Comparison of ENCODE assay signal across 9 mouse cellular contexts in the genomic region with DNA sequence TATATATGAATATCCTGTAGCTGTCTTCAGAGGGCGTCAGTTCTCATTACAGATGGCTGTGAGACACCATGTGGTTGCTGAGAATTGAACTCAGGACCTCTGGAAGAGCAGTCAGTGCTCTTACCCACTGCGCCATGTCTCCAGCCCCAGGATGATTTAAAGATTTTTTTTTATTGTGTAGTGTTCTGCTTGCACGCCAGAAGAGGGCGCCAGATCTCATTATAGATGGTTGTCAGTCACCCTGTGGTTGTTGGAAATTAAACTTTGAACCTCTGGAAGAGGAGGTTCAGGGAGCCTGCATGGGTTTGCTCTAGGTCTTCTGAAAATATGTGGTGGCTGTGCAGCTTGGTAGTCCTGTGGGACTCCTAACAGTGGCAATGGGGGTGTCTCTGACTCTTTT. TPM values are rescaled to one million over a fixed set of nuclear protein-coding genes. Genes with fewer than 3 reads are reported as not detected.
DNase-seq lines count a peak whose midpoint lies in the region; ATAC-seq and TF ChIP-seq lines count a peak whose summit lies in the region.
"Had no signal": no experiment of that assay in that cellular context is flagged by ENCODE, and none has a peak within 500 bp of the region (broad histone marks: within the 10 kb centered on the region; RNA-seq: fewer than 3 reads in every experiment).

No protein-coding gene starts in this region.

- peak; percentile 67 for TF ChIP-seq CTCF in stomach, postnatal 0 days (IDR thresholded peaks at IDR 0.05; ENCODE audit: low read depth)

- ATAC-seq in intestine, embryonic 15.5 days: peak; percentile 29; the same call in 1 of the 2 replicates
- no peak for ATAC-seq in intestine, embryonic 16.5 days
- ATAC-seq in erythroid progenitor cell, adult 5-6 weeks (replicated peaks; ENCODE audit: low FRiP score, poor library complexity, severe bottlenecking): peak; percentile 59
- ATAC-seq in stomach, postnatal 0 days (ENCODE audit: low FRiP score, low TSS enrichment): no peak

- no peak overlapping the region for H3K9ac ChIP-seq in intestine, embryonic 15.5 days
- H3K9ac ChIP-seq in intestine, embryonic 16.5 days (ENCODE audit: low read depth, low read length): no peak overlapping the region
- no peak overlapping the region for H3K9ac ChIP-seq in stomach, postnatal 0 days (ENCODE audit: low read length)

- no peaks in the 10 kb centered on the region for H3K9me3 ChIP-seq in intestine, embryonic 15.5 days
- no peaks in the 10 kb centered on the region for H3K9me3 ChIP-seq in intestine, embryonic 16.5 days (ENCODE audit: control insufficient read depth, low read length)
- no peaks in the 10 kb centered on the region for H3K9me3 ChIP-seq in stomach, postnatal 0 days (ENCODE audit: control insufficient read depth, low read length)

- H3K27me3 ChIP-seq in intestine, embryonic 15.5 days (replicated peaks): no peaks in the 10 kb centered on the region
- no peaks in the 10 kb centered on the region for H3K27me3 ChIP-seq in intestine, embryonic 16.5 days (replicated peaks; ENCODE audit: control insufficient read depth, insufficient read depth, low read length)
- no peaks in the 10 kb centered on the region for H3K27me3 ChIP-seq in stomach, postnatal 0 days (ENCODE audit: control insufficient read depth, insufficient read depth, low read length)

- no peak overlapping the region for H3K4me2 ChIP-seq in intestine, embryonic 15.5 days (replicated peaks)
- no peak overlapping the region for H3K4me2 ChIP-seq in intestine, embryonic 16.5 days (ENCODE audit: low read depth, low read length)
- no peak overlapping the region for H3K4me2 ChIP-seq in stomach, postnatal 0 days (replicated peaks; ENCODE audit: low read depth)

- no peak overlapping the region for H3K4me3 ChIP-seq in intestine, embryonic 15.5 days (replicated peaks)
- H3K4me3 ChIP-seq in intestine, embryonic 16.5 days (ENCODE audit: low read length): no peak overlapping the region
- no peak overlapping the region for H3K4me3 ChIP-seq in stomach, postnatal 0 days (ENCODE audit: low read depth, low read length)

- DNase-seq in CD8-positive naive resting alpha-beta T cell, adult 2 months (ENCODE audit: low read depth in 2 of 2, low spot score in 2 of 2): peak; percentile 52 to 69
- peak; percentile 65 for DNase-seq in adipocyte (ENCODE audit: low spot score)
- DNase-seq in lung, postnatal 10 days: peak; percentile 44
- DNase-seq in stomach, postnatal 0 days (ENCODE audit: low spot score): peak; percentile 66
- no peak for DNase-seq in layer of hippocampus, postnatal 14 days (ENCODE audit: low spot score in 2 of 2)

- H3K4me1 ChIP-seq in intestine, embryonic 15.5 days (replicated peaks): no peaks in the 10 kb centered on the region
- peaks cover 4% of the 10 kb centered on the region; the same call in 1 of the 2 replicates for H3K4me1 ChIP-seq in intestine, embryonic 16.5 days (ENCODE audit: control insufficient read depth, insufficient read depth, low read length)
- H3K4me1 ChIP-seq in stomach, postnatal 0 days (replicated peaks; ENCODE audit: control insufficient read depth, insufficient read depth): no peaks in the 10 kb centered on the region

- no peaks in the 10 kb centered on the region for H3K36me3 ChIP-seq in intestine, embryonic 15.5 days
- H3K36me3 ChIP-seq in intestine, embryonic 16.5 days (ENCODE audit: control insufficient read depth, insufficient read depth, low read length): no peaks in the 10 kb centered on the region
- H3K36me3 ChIP-seq in stomach, postnatal 0 days (ENCODE audit: control insufficient read depth, insufficient read depth, low read length): no peaks in the 10 kb centered on the region

- no peak overlapping the region for H3K27ac ChIP-seq in intestine, embryonic 15.5 days
- H3K27ac ChIP-seq in intestine, embryonic 16.5 days (ENCODE audit: low read length): no peak overlapping the region
- H3K27ac ChIP-seq in stomach, postnatal 0 days (replicated peaks): no peak overlapping the region
- H3K27ac ChIP-seq: macrophage had no signal

- 38% methylated on average over 4 of the region's 4 CpGs for WGBS in intestine, embryonic 15.5 days
- WGBS in intestine, embryonic 16.5 days: 39% methylated on average over 4 of the region's 4 CpGs
- WGBS in stomach, postnatal 0 days: 38% methylated on average over 4 of the region's 4 CpGs

- TF ChIP-seq EP300 in stomach, postnatal 0 days (optimal IDR thresholded peaks at IDR 0.05): no peak

RNA-seq across cellular contexts. Expression of a gene that starts 5.4 kb away (rescaled TPM):
- polyA plus RNA-seq in intestine, embryonic 15.5 days (2015; fragmentation: Nextera tagmentation; extraction: Ambion mirVana): 834 and 874 TPM in 2 replicates
- polyA plus RNA-seq in intestine, embryonic 16.5 days (2015; fragmentation: Nextera tagmentation; extraction: Ambion mirVana): 889 and 911 TPM in 2 replicates
- total RNA-seq in erythroid progenitor cell, adult 5-6 weeks (2015; ENCODE audit: low replicate concordance): 95.9 and 112 TPM in 2 replicates
- 73.1 and 88.2 TPM in 2 replicates for total RNA-seq in erythroid progenitor cell, adult 5-6 weeks (2017; ENCODE audit: low replicate concordance)
- 613 and 617 TPM in 2 replicates for polyA plus RNA-seq in stomach, postnatal 0 days (2015; fragmentation: Nextera tagmentation; extraction: Ambion mirVana)
- 100 to 1,000 TPM; 194 to 224 TPM for total RNA-seq in layer of hippocampus, postnatal 14 days (2021)

RNA-seq across cellular contexts. Expression of a gene that starts 5.4 kb away (rescaled TPM):
- 1.1 and 2.0 TPM in 2 replicates for polyA plus RNA-seq in intestine, embryonic 15.5 days (2015; fragmentation: Nextera tagmentation; extraction: Ambion mirVana)
- polyA plus RNA-seq in intestine, embryonic 16.5 days (2015; fragmentation: Nextera tagmentation; extraction: Ambion mirVana): 1.1 and 1.5 TPM in 2 replicates
- not detected in 2 replicates for total RNA-seq in erythroid progenitor cell, adult 5-6 weeks (2015; ENCODE audit: low replicate concordance)
- not detected in 2 replicates for total RNA-seq in erythroid progenitor cell, adult 5-6 weeks (2017; ENCODE audit: low replicate concordance)
- 1.0 and 1.3 TPM in 2 replicates for polyA plus RNA-seq in stomach, postnatal 0 days (2015; fragmentation: Nextera tagmentation; extraction: Ambion mirVana)
- 1 to 10 TPM; 4.1 to 4.6 TPM for total RNA-seq in layer of hippocampus, postnatal 14 days (2021)

RNA-seq across cellular contexts. Expression of a gene that starts 21.2 kb away (rescaled TPM):
- not detected in 2 replicates for polyA plus RNA-seq in intestine, embryonic 15.5 days (2015; fragmentation: Nextera tagmentation; extraction: Ambion mirVana)
- polyA plus RNA-seq in intestine, embryonic 16.5 days (2015; fragmentation: Nextera tagmentation; extraction: Ambion mirVana): 0.04 TPM in 2 replicates
- 0.36 TPM in 1 of 2 replicates, not detected in the other for total RNA-seq in erythroid progenitor cell, adult 5-6 weeks (2015; ENCODE audit: low replicate concordance)
- total RNA-seq in erythroid progenitor cell, adult 5-6 weeks (2017; ENCODE audit: low replicate concordance): not detected in 2 replicates
- polyA plus RNA-seq in stomach, postnatal 0 days (2015; fragmentation: Nextera tagmentation; extraction: Ambion mirVana): 0.01 and 0.04 TPM in 2 replicates
- under 1 TPM; 0.09 to 0.31 TPM for total RNA-seq in layer of hippocampus, postnatal 14 days (2021)
- polyA plus RNA-seq: macrophage had no signal

RNA-seq across cellular contexts. Expression of a gene that starts 35.9 kb away (rescaled TPM):
- 8.5 and 9.2 TPM in 2 replicates for polyA plus RNA-seq in intestine, embryonic 15.5 days (2015; fragmentation: Nextera tagmentation; extraction: Ambion mirVana)
- polyA plus RNA-seq in intestine, embryonic 16.5 days (2015; fragmentation: Nextera tagmentation; extraction: Ambion mirVana): 6.7 and 7.9 TPM in 2 replicates
- total RNA-seq in erythroid progenitor cell, adult 5-6 weeks (2015; ENCODE audit: low replicate concordance): 1.4 TPM in 1 of 2 replicates, not detected in the other
- not detected in 2 replicates for total RNA-seq in erythroid progenitor cell, adult 5-6 weeks (2017; ENCODE audit: low replicate concordance)
- 4.9 and 5.4 TPM in 2 replicates for polyA plus RNA-seq in stomach, postnatal 0 days (2015; fragmentation: Nextera tagmentation; extraction: Ambion mirVana)
- total RNA-seq in layer of hippocampus, postnatal 14 days (2021): not detected

RNA-seq across cellular contexts. Expression of a gene that starts 40.8 kb away (rescaled TPM):
- polyA plus RNA-seq in intestine, embryonic 15.5 days (2015; fragmentation: Nextera tagmentation; extraction: Ambion mirVana): 476 and 498 TPM in 2 replicates
- 456 and 469 TPM in 2 replicates for polyA plus RNA-seq in intestine, embryonic 16.5 days (2015; fragmentation: Nextera tagmentation; extraction: Ambion mirVana)
- total RNA-seq in erythroid progenitor cell, adult 5-6 weeks (2015; ENCODE audit: low replicate concordance): 89.4 and 100 TPM in 2 replicates
- total RNA-seq in erythroid progenitor cell, adult 5-6 weeks (2017; ENCODE audit: low replicate concordance): 55.3 and 77.3 TPM in 2 replicates
- polyA plus RNA-seq in stomach, postnatal 0 days (2015; fragmentation: Nextera tagmentation; extraction: Ambion mirVana): 416 and 486 TPM in 2 replicates
- 100 to 1,000 TPM; 157 to 166 TPM for total RNA-seq in layer of hippocampus, postnatal 14 days (2021)

Comparison
In these comparisons a context has a peak if more than half of its experiments do, and no peak if none do; other contexts are left out.
1. ATAC-seq: peak in intestine, embryonic 15.5 days (single experiment) and erythroid progenitor cell, adult 5-6 weeks (single experiment); none in intestine, embryonic 16.5 days (single experiment) and stomach, postnatal 0 days (single experiment).
2. DNase-seq: peak in CD8-positive naive resting alpha-beta T cell, adult 2 months (2 of 2), adipocyte (single experiment), lung, postnatal 10 days (single experiment) and stomach, postnatal 0 days (single experiment); none in layer of hippocampus, postnatal 14 days (0 of 2).